Mouse (Mus musculus): ENCODE measurements around the gene Myo1b. TPM values are rescaled to one million over a fixed set of nuclear protein-coding genes. Genes with fewer than 3 reads are reported as not detected.

The Myo1b gene
- polyA plus RNA-seq, 1 experiment from 2014 or later = 104 TPM

- Histone ChIP-seq H3K36me3 (ENCODE audit: control insufficient read depth, insufficient read depth, low read length) (peaks cover 10% of the 10 kb centered on the region), H3K27me3 (ENCODE audit: control insufficient read depth, insufficient read depth, low read length) (no peaks in the 10 kb centered on the region), H3K4me2 (no peak overlapping the region), H3K27ac (ENCODE audit: low read depth, low read length) (peak overlapping the region; percentile 72), H3K4me3 (ENCODE audit: low read depth, low read length) (no peak overlapping the region), H3K4me1 (ENCODE audit: control insufficient read depth, insufficient read depth, low read length) (peaks cover 4% of the 10 kb centered on the region), H3K9me3 (ENCODE audit: control insufficient read depth, low read length) (no peaks in the 10 kb centered on the region; the same call in 1 of the 2 replicates), H3K9ac (ENCODE audit: low read length) (no peak overlapping the region)
- ATAC-seq (ENCODE audit: low FRiP score) = peak; percentile 76
- WGBS = 48% methylated on average over 9 of the region's 9 CpGs
- DNase-seq (ENCODE audit: low spot score, missing footprints) = no peak
Observed at GRCm38 (mm10) chr1:51795586-51796309, 120.1 kb downstream of the Myo1b start.

GRCm38 (mm10) chr1:51789269-51789668, 126.6 kb downstream of the Myo1b start:
- Histone ChIP-seq H3K36me3 (ENCODE audit: control insufficient read depth, insufficient read depth, low read length) (peaks cover 10% of the 10 kb centered on the region), H3K27ac (ENCODE audit: low read depth, low read length) (no peak overlapping the region), H3K9ac (ENCODE audit: low read length) (no peak overlapping the region), H3K9me3 (ENCODE audit: control insufficient read depth, low read length) (no peaks in the 10 kb centered on the region; the same call in 1 of the 2 replicates), H3K27me3 (ENCODE audit: control insufficient read depth, insufficient read depth, low read length) (no peaks in the 10 kb centered on the region), H3K4me1 (ENCODE audit: control insufficient read depth, insufficient read depth, low read length) (no peaks in the 10 kb centered on the region), H3K4me2 (no peak overlapping the region), H3K4me3 (ENCODE audit: low read depth, low read length) (no peak overlapping the region)
- no peak for DNase-seq (ENCODE audit: low spot score, missing footprints)
- ATAC-seq (ENCODE audit: low FRiP score) = no peak
- 59% methylated on average over 6 of the region's 6 CpGs for WGBS

DNA sequence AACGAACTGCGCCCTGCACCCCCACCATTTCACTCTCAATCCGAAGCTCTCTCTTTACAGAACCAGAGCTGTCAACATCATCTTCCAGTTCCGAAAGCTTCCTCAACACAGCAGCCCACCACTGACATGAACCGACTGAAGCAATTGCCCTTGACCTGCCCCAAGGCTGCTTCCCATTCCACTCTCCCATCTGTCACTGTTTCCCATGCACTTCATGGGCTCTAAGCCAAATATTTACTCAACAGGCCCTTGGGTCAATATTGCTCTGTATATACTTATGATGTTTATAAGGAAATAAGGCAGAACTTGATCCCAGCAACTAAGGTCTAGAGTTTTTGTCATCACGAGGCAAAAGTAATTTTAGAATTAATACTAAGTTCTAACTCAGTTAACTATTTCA, 133.8 kb downstream of the Myo1b start:
- 77% methylated on average over 6 of the region's 6 CpGs for WGBS
- Histone ChIP-seq H3K36me3 (ENCODE audit: control insufficient read depth, insufficient read depth, low read length) (peaks cover 6% of the 10 kb centered on the region), H3K9me3 (ENCODE audit: control insufficient read depth, low read length) (no peaks in the 10 kb centered on the region), H3K27ac (ENCODE audit: low read depth, low read length) (no peak overlapping the region), H3K4me1 (ENCODE audit: control insufficient read depth, insufficient read depth, low read length) (no peaks in the 10 kb centered on the region), H3K4me3 (ENCODE audit: low read depth, low read length) (no peak overlapping the region), H3K4me2 (no peak overlapping the region), H3K9ac (ENCODE audit: low read length) (no peak overlapping the region), H3K27me3 (ENCODE audit: control insufficient read depth, insufficient read depth, low read length) (no peaks in the 10 kb centered on the region)
- ATAC-seq (ENCODE audit: low FRiP score) (peak; percentile 58; the same call in 1 of the 2 replicates), DNase-seq (ENCODE audit: low spot score, missing footprints) (no peak)

GRCm38 (mm10) chr1:51780357-51780756, 135.5 kb downstream of the Myo1b start:
- Histone ChIP-seq H3K27me3 (ENCODE audit: control insufficient read depth, insufficient read depth, low read length) (no peaks in the 10 kb centered on the region), H3K4me1 (ENCODE audit: control insufficient read depth, insufficient read depth, low read length) (no peaks in the 10 kb centered on the region), H3K36me3 (ENCODE audit: control insufficient read depth, insufficient read depth, low read length) (peaks cover 6% of the 10 kb centered on the region), H3K9me3 (ENCODE audit: control insufficient read depth, low read length) (no peaks in the 10 kb centered on the region), H3K4me3 (ENCODE audit: low read depth, low read length) (no peak overlapping the region), H3K4me2 (no peak overlapping the region), H3K27ac (ENCODE audit: low read depth, low read length) (no peak overlapping the region), H3K9ac (ENCODE audit: low read length) (no peak overlapping the region)
- no peak for ATAC-seq (ENCODE audit: low FRiP score)
- no peak for DNase-seq (ENCODE audit: low spot score, missing footprints)

DNA sequence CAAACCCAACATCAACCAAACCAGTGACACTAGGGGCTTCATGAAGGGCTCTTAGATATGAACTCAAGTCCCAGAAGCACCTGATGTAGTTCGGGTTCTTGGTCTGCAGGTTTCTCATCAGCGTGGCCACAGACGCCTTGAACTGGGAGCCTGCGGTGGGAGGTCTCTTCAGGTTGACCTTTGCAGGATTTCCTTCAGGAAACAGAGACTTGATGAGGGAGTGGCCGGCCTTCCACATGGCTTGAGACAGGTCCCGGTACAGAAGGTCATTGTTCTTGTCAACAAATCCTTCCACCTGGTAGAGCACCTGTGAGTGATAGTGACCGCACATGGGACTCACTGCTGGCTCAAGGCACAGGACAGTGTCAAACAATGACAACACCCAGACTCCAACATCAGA, 137.6 kb downstream of the Myo1b start:
- Histone ChIP-seq H3K4me1 (ENCODE audit: control insufficient read depth, insufficient read depth, low read length) (no peaks in the 10 kb centered on the region), H3K27ac (ENCODE audit: low read depth, low read length) (no peak overlapping the region), H3K9ac (ENCODE audit: low read length) (no peak overlapping the region), H3K27me3 (ENCODE audit: control insufficient read depth, insufficient read depth, low read length) (no peaks in the 10 kb centered on the region), H3K36me3 (ENCODE audit: control insufficient read depth, insufficient read depth, low read length) (peaks cover 12% of the 10 kb centered on the region), H3K4me2 (no peak overlapping the region), H3K4me3 (ENCODE audit: low read depth, low read length) (no peak overlapping the region), H3K9me3 (ENCODE audit: control insufficient read depth, low read length) (no peaks in the 10 kb centered on the region)
- DNase-seq (ENCODE audit: low spot score, missing footprints) (no peak), ATAC-seq (ENCODE audit: low FRiP score) (no peak)
- WGBS = 93% methylated on average over 7 of the region's 7 CpGs

DNA sequence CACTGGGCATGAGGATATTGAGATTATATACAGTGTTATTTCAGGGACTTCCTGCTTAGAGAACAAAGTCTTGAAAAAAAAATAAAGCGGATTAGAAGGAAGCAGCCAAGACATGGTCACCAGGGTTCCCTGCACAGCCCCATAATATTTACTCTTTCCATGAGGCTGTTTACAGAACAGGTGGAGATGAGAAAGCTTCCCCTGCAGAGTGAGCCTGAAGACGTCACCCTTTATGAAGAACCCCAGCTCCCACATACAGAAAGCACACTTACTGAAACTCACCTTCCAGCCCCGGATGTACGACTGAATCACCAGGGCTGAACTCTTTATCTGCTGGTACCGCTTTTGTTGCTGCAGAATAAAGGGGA, 145.4 kb downstream of the Myo1b start:
- H3K9ac ChIP-seq (ENCODE audit: low read length) = no peak overlapping the region
- no peaks in the 10 kb centered on the region for H3K9me3 ChIP-seq (ENCODE audit: control insufficient read depth, low read length)
- no peaks in the 10 kb centered on the region for H3K4me1 ChIP-seq (ENCODE audit: control insufficient read depth, insufficient read depth, low read length)
- peaks cover 5% of the 10 kb centered on the region for H3K36me3 ChIP-seq (ENCODE audit: control insufficient read depth, insufficient read depth, low read length)
- DNase-seq (ENCODE audit: low spot score, missing footprints) (no peak), ATAC-seq (ENCODE audit: low FRiP score) (no peak)
- no peaks in the 10 kb centered on the region for H3K27me3 ChIP-seq (ENCODE audit: control insufficient read depth, insufficient read depth, low read length)
- 87% methylated on average over 5 of the region's 5 CpGs for WGBS
- no peak overlapping the region for H3K4me3 ChIP-seq (ENCODE audit: low read depth, low read length)
- H3K27ac ChIP-seq (ENCODE audit: low read depth, low read length) = no peak overlapping the region
- H3K4me2 ChIP-seq = no peak overlapping the region

DNA sequence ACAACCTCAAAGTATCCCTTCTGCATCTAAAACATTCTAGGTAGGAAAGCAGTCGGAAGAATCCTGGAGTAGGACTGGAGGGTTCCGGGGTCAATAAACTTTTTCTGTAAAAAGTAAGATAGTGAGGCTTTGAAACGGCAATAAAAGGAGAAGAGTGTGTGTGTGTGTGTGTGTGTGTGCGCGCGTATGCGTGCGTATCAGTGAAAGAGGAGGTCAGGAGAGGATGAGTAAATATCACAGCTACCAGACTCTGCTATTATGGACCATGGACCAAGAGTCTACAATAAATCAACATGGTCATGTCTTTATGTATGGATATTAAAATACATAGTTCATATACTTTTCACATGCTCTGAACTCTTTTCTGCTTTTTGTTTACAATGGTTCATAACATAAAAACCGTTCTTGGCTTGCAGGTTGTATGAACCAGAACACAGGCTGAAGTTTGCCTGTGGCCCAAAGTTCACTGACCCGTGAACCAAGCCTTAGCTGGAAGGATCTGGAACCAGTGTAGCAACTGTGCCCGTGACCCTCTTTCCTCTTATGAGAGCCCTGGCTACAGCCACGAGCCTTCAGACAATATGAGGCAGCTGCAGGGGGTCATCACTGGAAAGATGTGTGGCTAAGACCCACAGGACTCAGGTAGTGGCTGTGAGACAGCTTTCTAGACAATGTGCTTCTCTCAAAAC, 145.9 kb downstream of the Myo1b start:
- no peak overlapping the region for H3K27ac ChIP-seq (ENCODE audit: low read depth, low read length)
- no peak overlapping the region for H3K4me2 ChIP-seq
- H3K36me3 ChIP-seq (ENCODE audit: control insufficient read depth, insufficient read depth, low read length) = peaks cover 5% of the 10 kb centered on the region; the same call in 1 of the 2 replicates
- no peak for DNase-seq (ENCODE audit: low spot score, missing footprints)
- H3K27me3 ChIP-seq (ENCODE audit: control insufficient read depth, insufficient read depth, low read length) = no peaks in the 10 kb centered on the region
- H3K4me1 ChIP-seq (ENCODE audit: control insufficient read depth, insufficient read depth, low read length) = no peaks in the 10 kb centered on the region
- no peaks in the 10 kb centered on the region for H3K9me3 ChIP-seq (ENCODE audit: control insufficient read depth, low read length)
- no peak overlapping the region for H3K4me3 ChIP-seq (ENCODE audit: low read depth, low read length)
- WGBS = 92% methylated on average over 12 of the region's 12 CpGs
- H3K9ac ChIP-seq (ENCODE audit: low read length) = no peak overlapping the region
- ATAC-seq (ENCODE audit: low FRiP score) = no peak

DNA sequence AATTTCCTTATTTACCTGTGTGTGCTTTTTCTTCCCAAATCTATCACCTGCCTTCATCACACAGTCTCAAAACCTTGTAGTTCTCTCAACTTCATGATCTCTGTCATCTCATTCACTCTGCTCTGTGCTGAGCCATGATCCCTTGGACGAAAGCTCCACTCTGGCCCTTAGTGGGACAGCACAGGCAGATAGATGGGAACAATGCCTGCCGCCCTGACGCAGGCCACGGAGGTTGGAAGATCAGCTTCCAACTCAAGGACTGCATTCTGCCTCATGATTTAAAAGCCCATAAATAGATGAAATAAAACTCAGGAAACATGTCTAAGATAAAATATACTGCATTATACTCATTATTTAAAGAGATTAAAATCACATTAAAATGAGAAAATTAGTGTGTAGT, 149.6 kb downstream of the Myo1b start:
- DNase-seq (ENCODE audit: low spot score, missing footprints) (no peak), ATAC-seq (ENCODE audit: low FRiP score) (no peak)
- Histone ChIP-seq H3K4me1 (ENCODE audit: control insufficient read depth, insufficient read depth, low read length) (no peaks in the 10 kb centered on the region), H3K27ac (ENCODE audit: low read depth, low read length) (no peak overlapping the region), H3K9me3 (ENCODE audit: control insufficient read depth, low read length) (no peaks in the 10 kb centered on the region), H3K36me3 (ENCODE audit: control insufficient read depth, insufficient read depth, low read length) (no peaks in the 10 kb centered on the region; the same call in 1 of the 2 replicates), H3K9ac (ENCODE audit: low read length) (no peak overlapping the region), H3K4me2 (no peak overlapping the region), H3K27me3 (ENCODE audit: control insufficient read depth, insufficient read depth, low read length) (no peaks in the 10 kb centered on the region), H3K4me3 (ENCODE audit: low read depth, low read length) (no peak overlapping the region)
- WGBS = 91% methylated on average over 4 of the region's 4 CpGs

DNA sequence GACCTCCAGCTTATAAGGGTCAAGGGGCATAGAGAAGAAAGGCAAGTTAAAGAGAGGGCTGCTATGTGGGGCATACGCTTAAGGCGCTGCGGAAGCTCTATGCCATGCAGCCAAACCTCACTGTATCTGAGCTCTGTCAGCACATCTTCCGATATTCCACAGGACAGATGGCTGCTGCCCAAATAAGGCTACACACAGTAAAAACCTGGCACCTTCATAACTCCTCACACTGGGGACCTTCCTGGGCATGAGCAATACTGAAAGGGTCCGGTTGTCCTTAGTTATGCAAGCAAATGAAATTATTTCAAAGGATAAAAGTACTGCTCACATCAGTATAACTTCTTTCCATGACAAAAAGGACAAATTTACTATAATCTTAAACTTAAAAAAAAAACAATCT, 150.7 kb downstream of the Myo1b start:
- 93% methylated on average over 5 of the region's 5 CpGs for WGBS
- Histone ChIP-seq H3K9ac (ENCODE audit: low read length) (no peak overlapping the region), H3K27me3 (ENCODE audit: control insufficient read depth, insufficient read depth, low read length) (no peaks in the 10 kb centered on the region), H3K27ac (ENCODE audit: low read depth, low read length) (no peak overlapping the region), H3K9me3 (ENCODE audit: control insufficient read depth, low read length) (no peaks in the 10 kb centered on the region), H3K4me2 (no peak overlapping the region), H3K4me1 (ENCODE audit: control insufficient read depth, insufficient read depth, low read length) (no peaks in the 10 kb centered on the region), H3K36me3 (ENCODE audit: control insufficient read depth, insufficient read depth, low read length) (peaks cover 2% of the 10 kb centered on the region; the same call in 1 of the 2 replicates), H3K4me3 (ENCODE audit: low read depth, low read length) (no peak overlapping the region)
- ATAC-seq (ENCODE audit: low FRiP score) (no peak), DNase-seq (ENCODE audit: low spot score, missing footprints) (no peak)
